Mouse (Mus musculus) naive thymus-derived CD4-positive, alpha-beta T cell, adult 2 months (primary cell): ENCODE measurements around the gene Dapk3.
"Not testable (repeated sequence)": the region's sequence is repeated elsewhere in the genome, so short reads cannot be mapped to it uniquely, and the experiment has no call there.

ENCODE experiments used
- DNase-seq: peaks from one replicate; pipeline ENCODE4 v3.0.0-alpha.2; 2011; ENCODE audit warnings: low read depth

Dapk3 gene

DNA sequence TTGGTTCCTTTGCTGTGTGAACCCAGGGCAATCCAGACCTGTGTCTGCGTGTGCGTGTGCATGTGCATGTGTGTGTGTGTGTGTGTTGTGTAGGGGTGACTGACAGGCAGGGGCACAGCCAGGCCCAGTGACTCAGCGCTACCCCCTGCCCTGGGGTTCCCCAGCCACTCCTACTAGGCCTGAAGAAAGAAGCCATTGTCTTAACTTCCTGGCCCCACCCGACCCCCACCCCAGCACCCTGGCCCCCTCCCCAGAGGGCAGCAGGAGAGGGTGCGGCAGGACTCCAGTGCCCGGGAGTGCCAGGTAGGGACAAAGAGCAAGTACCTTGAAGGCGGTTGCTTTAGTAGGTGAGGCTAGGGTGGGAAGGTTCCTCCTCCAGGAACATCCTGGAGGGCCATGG, 37.0 kb upstream of the Dapk3 start:
- no peak for DNase-seq

- DNase-seq: no peak
Measured at GRCm38 (mm10) chr10:81146296-81146695, 36.5 kb upstream of the Dapk3 start.

- DNase-seq: no peak
Measured at GRCm38 (mm10) chr10:81151261-81151660, 31.5 kb upstream of the Dapk3 start.

DNA sequence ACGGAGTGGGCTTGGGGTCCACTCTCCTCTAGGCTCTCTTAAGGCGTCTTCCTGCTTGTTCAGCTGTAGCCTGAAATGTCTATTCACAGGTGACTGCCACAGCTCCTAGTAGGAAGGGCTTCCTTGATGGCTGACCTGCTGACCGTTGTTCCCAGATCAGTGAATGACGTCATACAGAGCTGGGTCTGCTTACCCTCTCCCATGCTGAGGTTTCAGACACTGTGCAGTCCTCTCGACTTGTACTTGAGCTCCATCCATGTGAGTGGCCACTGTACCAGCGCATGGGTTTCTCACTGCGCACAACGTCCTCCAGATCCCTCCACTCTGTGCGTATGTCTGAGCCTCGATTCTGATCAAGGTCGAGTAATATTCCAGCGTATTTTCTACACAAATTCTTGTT, 30.2 kb upstream of the Dapk3 start:
- DNase-seq: no peak

GRCm38 (mm10) chr10:81154313-81154712, 28.5 kb upstream of the Dapk3 start:
- DNase-seq: no peak

GRCm38 (mm10) chr10:81154736-81155135, 28.1 kb upstream of the Dapk3 start:
- no peak for DNase-seq

- DNase-seq: no peak
Measured at GRCm38 (mm10) chr10:81161602-81162317, 21.0 kb upstream of the Dapk3 start.

DNA sequence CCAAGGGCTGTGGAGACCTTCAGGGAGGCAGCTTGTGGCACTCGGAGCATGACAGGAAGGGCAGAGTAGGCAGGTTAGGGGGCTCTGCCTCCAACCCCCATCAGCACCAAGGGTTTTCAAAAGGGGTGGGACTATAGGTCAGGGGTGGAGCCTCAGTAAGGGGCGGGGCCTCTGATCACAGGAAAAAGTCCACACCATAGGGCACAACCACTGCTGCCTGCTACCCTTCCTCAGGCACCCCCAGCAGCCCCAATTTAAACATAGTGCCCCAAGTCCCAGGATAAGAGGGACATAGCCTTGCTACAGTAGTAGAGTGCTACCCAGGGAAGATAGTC, 20.5 kb upstream of the Dapk3 start:
- no peak for DNase-seq

DNA sequence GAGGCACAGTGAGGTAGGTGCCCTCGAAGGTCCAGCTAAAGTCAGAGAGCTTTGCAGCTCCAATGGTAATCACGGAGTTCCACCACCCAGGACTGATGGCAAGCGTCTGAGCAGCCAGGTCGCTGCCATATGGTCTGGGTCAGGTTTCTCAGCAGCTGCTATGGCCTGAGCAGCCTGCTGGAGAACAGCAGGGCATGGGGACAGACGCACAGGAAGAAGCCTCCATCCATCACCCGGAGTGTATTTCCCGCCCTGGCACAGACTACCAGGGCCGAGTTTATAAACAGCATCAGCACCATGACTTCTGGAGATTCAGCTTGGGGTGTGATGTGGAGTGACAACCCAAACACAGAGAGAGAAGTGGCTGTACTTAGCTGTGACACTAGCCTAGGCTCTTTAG, 17.7 kb upstream of the Dapk3 start:
- DNase-seq: no peak

GRCm38 (mm10) chr10:81167200-81168086, 15.4 kb upstream of the Dapk3 start, which contains the start of gene Pias4:
Pias4 (minus strand) TSS chr10:81167923.
- DNase-seq: peak; percentile 100

DNA sequence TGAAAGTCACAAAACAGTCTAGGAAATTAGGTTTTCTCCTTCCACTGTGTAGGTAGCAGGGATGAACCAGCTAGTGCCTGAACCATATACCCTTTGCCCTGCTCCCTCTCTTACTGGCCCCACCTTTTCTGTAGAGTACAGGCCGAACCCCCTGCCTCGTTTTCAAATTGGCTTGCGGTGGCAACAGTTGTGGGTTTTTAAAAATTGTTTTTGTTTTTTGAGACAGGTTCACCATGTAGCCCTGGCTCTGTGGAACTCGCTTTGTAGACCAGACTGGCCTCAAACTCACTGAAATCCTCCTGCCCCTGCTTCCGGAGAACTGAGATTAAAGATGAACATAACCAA, 14.7 kb upstream of the Dapk3 start:
- DNase-seq: no peak

DNA sequence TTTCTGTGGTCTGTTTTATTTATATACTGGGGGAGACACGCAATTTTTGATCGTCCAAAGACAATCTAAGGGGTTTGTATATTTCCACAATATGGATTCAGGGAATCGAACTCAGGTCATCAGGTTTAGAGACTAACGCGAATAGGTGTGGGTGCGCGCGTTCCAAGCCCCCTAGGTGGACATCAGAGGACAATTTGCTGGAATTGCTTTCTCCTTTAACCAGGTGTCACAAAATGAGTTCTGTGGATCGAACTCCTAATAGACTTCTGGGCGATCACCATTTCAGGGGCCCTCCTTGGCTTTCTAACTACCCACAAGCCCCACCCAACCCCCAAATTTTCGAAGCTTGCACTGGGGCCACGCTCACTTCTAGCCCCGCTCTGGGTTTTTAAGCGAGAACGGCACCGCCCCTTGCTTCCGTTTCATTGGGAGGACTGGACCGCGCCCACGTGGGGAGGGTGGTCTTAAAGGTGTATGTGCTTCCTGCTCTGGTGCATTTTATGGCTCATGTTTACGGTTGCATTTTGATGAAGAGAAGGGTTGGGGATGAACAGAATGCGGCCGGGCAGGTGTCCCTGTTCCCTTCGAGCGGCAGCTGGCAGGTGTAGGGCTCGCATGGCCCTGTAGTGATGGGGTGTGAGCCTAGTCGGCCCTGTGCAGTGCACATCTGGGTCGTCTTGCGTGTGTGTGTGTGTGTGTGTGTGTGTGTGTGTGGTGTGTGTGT, 14.1 kb upstream of the Dapk3 start:
- peak; percentile 87 for DNase-seq

DNA sequence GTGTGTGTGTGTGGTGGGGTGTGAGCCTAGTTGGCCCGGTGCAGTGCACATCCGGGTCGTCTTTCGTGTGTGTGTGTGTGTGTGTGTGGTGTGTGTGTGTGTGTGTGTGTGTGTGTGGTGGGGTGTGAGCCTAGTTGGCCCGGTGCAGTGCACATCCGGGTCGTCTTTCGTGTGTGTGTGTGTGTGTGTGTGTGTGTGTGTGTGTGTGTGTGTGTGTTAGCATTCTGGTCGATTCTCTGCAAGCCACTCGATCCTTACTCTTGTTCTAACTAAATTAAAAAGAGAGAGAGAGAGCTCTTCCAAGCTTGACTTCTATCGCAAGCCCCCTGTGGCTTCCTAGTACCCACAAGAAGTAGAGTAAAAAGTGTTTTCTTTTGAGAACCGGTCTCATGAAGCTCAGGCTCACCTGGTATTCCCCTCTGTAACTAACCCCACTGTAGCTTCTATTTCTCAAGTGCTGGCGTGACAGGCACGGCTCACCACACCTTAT, 13.3 kb upstream of the Dapk3 start:
- peak; percentile 89 for DNase-seq

DNA sequence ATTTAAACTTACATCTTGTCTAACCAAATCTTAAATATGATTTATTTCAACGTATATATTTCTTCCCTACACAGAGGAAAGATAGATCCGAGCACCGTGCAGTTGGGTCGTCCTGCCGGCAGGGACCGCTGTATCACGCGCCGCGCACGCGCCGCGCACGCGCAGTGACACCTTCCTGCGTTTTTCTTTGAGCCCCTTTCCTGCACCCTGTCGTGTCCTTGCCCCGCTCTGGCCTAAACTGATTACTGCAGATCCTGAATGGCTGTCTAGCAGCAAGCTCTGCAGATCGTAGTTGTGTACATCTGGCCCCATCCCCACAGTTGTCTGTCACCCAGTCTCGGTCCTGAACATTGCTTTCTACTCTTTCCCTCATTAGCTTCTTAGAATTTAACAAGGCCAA, 9.7 kb upstream of the Dapk3 start:
- DNase-seq: peak; percentile 94

- peak; percentile 93 for DNase-seq
Measured at GRCm38 (mm10) chr10:81174617-81175344, 8.0 kb upstream of the Dapk3 start.

- DNase-seq: not testable (repeated sequence)
Measured at GRCm38 (mm10) chr10:81175345-81175701, 7.5 kb upstream of the Dapk3 start.

DNA sequence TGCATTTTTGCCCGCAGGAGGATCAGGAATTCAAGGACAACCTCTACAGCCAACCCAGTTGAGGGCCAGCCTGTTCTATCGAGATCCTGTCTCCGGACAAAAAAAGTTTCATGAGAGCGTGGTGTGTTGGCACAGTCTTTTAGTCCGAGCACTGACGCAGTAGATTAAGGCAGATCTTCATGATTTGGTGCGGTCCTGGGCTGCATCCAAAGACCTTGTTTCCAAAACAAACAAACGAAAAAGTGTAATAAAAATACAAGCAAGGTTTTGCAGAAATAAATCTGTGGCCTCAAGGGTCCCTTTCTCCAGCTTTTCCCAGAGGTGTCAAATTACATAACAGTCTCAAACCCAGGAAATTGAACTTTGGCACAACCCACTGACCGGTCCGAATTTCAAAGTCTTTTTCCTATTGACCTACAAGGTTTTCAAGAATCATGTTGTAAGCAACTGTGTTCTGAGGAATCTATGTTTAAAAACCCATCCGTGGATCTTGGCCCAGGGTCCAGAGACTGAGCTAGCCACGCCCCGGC, 6.8 kb upstream of the Dapk3 start:
- DNase-seq: no peak

- DNase-seq: peak; percentile 97
Measured at GRCm38 (mm10) chr10:81176466-81177271, 6.1 kb upstream of the Dapk3 start, which contains the start of gene Eef2. Eef2 (plus strand) TSS chr10:81176631.

DNA sequence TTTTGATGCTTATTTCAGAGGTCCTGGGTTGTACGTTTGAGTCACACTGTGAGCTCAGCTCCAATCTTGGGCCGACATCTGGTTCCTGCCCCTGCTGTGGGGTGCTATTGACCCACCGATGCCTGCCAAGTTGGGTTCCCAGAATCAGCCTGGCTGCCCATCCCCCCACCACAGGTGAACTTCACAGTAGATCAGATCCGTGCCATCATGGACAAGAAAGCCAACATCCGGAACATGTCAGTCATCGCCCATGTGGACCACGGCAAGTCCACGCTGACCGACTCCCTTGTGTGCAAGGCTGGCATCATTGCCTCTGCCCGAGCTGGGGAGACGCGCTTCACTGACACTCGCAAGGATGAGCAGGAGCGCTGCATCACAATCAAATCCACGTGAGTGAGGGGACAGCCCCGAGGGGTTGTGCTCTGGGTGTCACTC, 5.3 kb upstream of the Dapk3 start:
- no peak for DNase-seq

GRCm38 (mm10) chr10:81177958-81178712, 4.7 kb upstream of the Dapk3 start:
- no peak for DNase-seq
